In genomic region chr17:45845832-45846231, GRCm38 (mm10) we compare ENCODE assay signal across 13 mouse cellular contexts.
DNase-seq lines count a peak whose midpoint lies in the region; ATAC-seq and TF ChIP-seq lines count a peak whose summit lies in the region.
"Had no signal": no experiment of that assay in that cellular context is flagged by ENCODE, and none has a peak within 500 bp of the region (broad histone marks: within the 10 kb centered on the region; RNA-seq: fewer than 3 reads in every experiment).

No protein-coding gene starts in this region.

- no peak for DNase-seq in forebrain, postnatal 0 days
- DNase-seq in lung, adult 2 months = no peak
- no peak for DNase-seq in lung, postnatal 14 days
- DNase-seq in ES-E14 (ENCODE audit: low read depth, low spot score) = peak; percentile 39
- DNase-seq in urinary bladder, postnatal 4 days (ENCODE audit: low spot score in 2 of 2) = no peak
- DNase-seq: cerebellum, adult 9-10 months; gastrocnemius, postnatal 25 days had no signal

- H3K4me3 ChIP-seq in forebrain, postnatal 0 days (ENCODE audit: low read depth, low read length) = no peak overlapping the region
- no peak overlapping the region for H3K4me3 ChIP-seq in forebrain, embryonic 15.5 days
- H3K4me3 ChIP-seq in lung, adult 2 months (replicated peaks; ENCODE audit: extremely low read depth, low read depth, low read length) = no peak overlapping the region
- no peak overlapping the region for H3K4me3 ChIP-seq in ES-E14 (ENCODE audit: insufficient read depth in 1 of 2, low read depth in 1 of 2, low read length in 2 of 2, poor library complexity in 1 of 2, severe bottlenecking in 1 of 2)
- no peak overlapping the region for H3K4me3 ChIP-seq in small intestine, adult 2 months (ENCODE audit: low read depth, low read length)
- H3K4me3 ChIP-seq: embryonic facial prominence, embryonic 12.5 days; forebrain, embryonic 13.5 days; hindbrain, embryonic 15.5 days had no signal

- in situ Hi-C loops in ES-E14 (cut with MboI; ENCODE audit: low sequenced_read_pairs in 2 of 2, unreplicated experiment in 2 of 2) = loop anchor here in 1 of 2 experiments (5.0 kb wide), 1 partner anchor 191 kb away; no protein-coding TSS in a partner anchor

- no peaks in the 10 kb centered on the region for H3K4me1 ChIP-seq in forebrain, postnatal 0 days (ENCODE audit: insufficient read depth)
- no peaks in the 10 kb centered on the region for H3K4me1 ChIP-seq in forebrain, embryonic 15.5 days
- H3K4me1 ChIP-seq in lung, adult 2 months (ENCODE audit: control insufficient read depth, insufficient read depth, low read length) = no peaks in the 10 kb centered on the region
- H3K4me1 ChIP-seq in ES-E14 (ENCODE audit: control insufficient read depth in 2 of 2, insufficient read depth in 2 of 2, low read length in 2 of 2, poor library complexity in 1 of 2) = peaks cover 0 to 3% of the 10 kb centered on the region in 2 experiments; a peak in 1 of 4 replicates
- no peaks in the 10 kb centered on the region for H3K4me1 ChIP-seq in small intestine, adult 2 months (ENCODE audit: control insufficient read depth, insufficient read depth, insufficient read length, low read length)
- H3K4me1 ChIP-seq: embryonic facial prominence, embryonic 12.5 days; forebrain, embryonic 13.5 days; hindbrain, embryonic 15.5 days had no signal

- H3K9ac ChIP-seq in forebrain, postnatal 0 days = no peak overlapping the region
- no peak overlapping the region for H3K9ac ChIP-seq in forebrain, embryonic 15.5 days (replicated peaks)
- no peak overlapping the region for H3K9ac ChIP-seq in ES-E14 (ENCODE audit: insufficient read depth, low read depth, low read length, poor library complexity, severe bottlenecking)
- H3K9ac ChIP-seq: embryonic facial prominence, embryonic 12.5 days; forebrain, embryonic 13.5 days; hindbrain, embryonic 15.5 days had no signal

- no peak overlapping the region for H3K4me2 ChIP-seq in forebrain, postnatal 0 days (ENCODE audit: low read depth)
- no peak overlapping the region for H3K4me2 ChIP-seq in forebrain, embryonic 15.5 days (replicated peaks)
- H3K4me2 ChIP-seq: embryonic facial prominence, embryonic 12.5 days; forebrain, embryonic 13.5 days; hindbrain, embryonic 15.5 days had no signal

- H3K27ac ChIP-seq in forebrain, postnatal 0 days (ENCODE audit: low read depth, low read length) = no peak overlapping the region
- no peak overlapping the region for H3K27ac ChIP-seq in forebrain, embryonic 15.5 days (replicated peaks)
- H3K27ac ChIP-seq in ES-E14 (ENCODE audit: insufficient read depth, low read depth, low read length, poor library complexity, severe bottlenecking) = no peak overlapping the region
- no peak overlapping the region for H3K27ac ChIP-seq in small intestine, adult 2 months (ENCODE audit: insufficient read depth, low read depth, low read length)
- H3K27ac ChIP-seq: embryonic facial prominence, embryonic 12.5 days; forebrain, embryonic 13.5 days; hindbrain, embryonic 15.5 days had no signal

- ATAC-seq in forebrain, postnatal 0 days = no peak
- ATAC-seq in forebrain, embryonic 15.5 days (replicated peaks) = no peak
- ATAC-seq in erythroblast, adult 5-6 weeks (replicated peaks; ENCODE audit: low FRiP score, poor library complexity, severe bottlenecking) = no peak
- ATAC-seq: forebrain, embryonic 13.5 days had no signal

- no peaks in the 10 kb centered on the region for H3K27me3 ChIP-seq in forebrain, postnatal 0 days (ENCODE audit: insufficient read depth, low read length)
- H3K27me3 ChIP-seq in forebrain, embryonic 15.5 days = no peaks in the 10 kb centered on the region
- H3K27me3 ChIP-seq in small intestine, adult 2 months (ENCODE audit: control insufficient read depth, insufficient read depth, low read length) = no peaks in the 10 kb centered on the region
- H3K27me3 ChIP-seq: embryonic facial prominence, embryonic 12.5 days; forebrain, embryonic 13.5 days; hindbrain, embryonic 15.5 days had no signal

- no peaks in the 10 kb centered on the region for H3K36me3 ChIP-seq in forebrain, postnatal 0 days (ENCODE audit: insufficient read depth)
- no peaks in the 10 kb centered on the region for H3K36me3 ChIP-seq in forebrain, embryonic 15.5 days
- no peaks in the 10 kb centered on the region for H3K36me3 ChIP-seq in ES-E14 (ENCODE audit: control insufficient read depth, insufficient read depth, low read length, poor library complexity, severe bottlenecking)
- no peaks in the 10 kb centered on the region for H3K36me3 ChIP-seq in small intestine, adult 2 months (ENCODE audit: control insufficient read depth, insufficient read depth, low read length)
- H3K36me3 ChIP-seq: embryonic facial prominence, embryonic 12.5 days; hindbrain, embryonic 15.5 days had no signal

- TF ChIP-seq CTCF in forebrain, postnatal 0 days (IDR thresholded peaks at IDR 0.05; ENCODE audit: low read depth) = 0 out of 2 replicates have a peak, but pooled peaks have one; percentile 5
- peak; percentile 34; the same call in 1 of the 2 replicates for TF ChIP-seq CTCF in lung, adult 2 months (IDR thresholded peaks at IDR 0.05; ENCODE audit: insufficient read depth, low read length)
- peak; percentile 48; the same call in 1 of the 2 replicates for TF ChIP-seq CTCF in small intestine, adult 2 months (IDR thresholded peaks at IDR 0.05; ENCODE audit: extremely low read depth, insufficient read length, insufficient replicate concordance, low read depth, low read length)

- TF ChIP-seq POLR2A in lung, adult 2 months (IDR thresholded peaks at IDR 0.05; ENCODE audit: borderline replicate concordance, extremely low read depth, low read depth, low read length) = no peak
- no peak for TF ChIP-seq POLR2A in small intestine, adult 2 months (IDR thresholded peaks at IDR 0.05; ENCODE audit: low read depth, low read length)

- H3K9me3 ChIP-seq in forebrain, postnatal 0 days (ENCODE audit: low read length) = no peaks in the 10 kb centered on the region
- H3K9me3 ChIP-seq in forebrain, embryonic 15.5 days = no peaks in the 10 kb centered on the region
- no peaks in the 10 kb centered on the region for H3K9me3 ChIP-seq in ES-E14 (ENCODE audit: control insufficient read depth, insufficient read depth, low read depth, low read length)
- H3K9me3 ChIP-seq: hindbrain, embryonic 15.5 days had no signal

- WGBS in forebrain, postnatal 0 days = 89% methylated on average over 5 of the region's 5 CpGs
- 96% methylated on average over 5 of the region's 5 CpGs for WGBS in forebrain, embryonic 15.5 days
- 91% methylated on average over 5 of the region's 5 CpGs for WGBS in lung, adult 2 months
- 90% methylated on average over 5 of the region's 5 CpGs for WGBS in small intestine, adult 2 months

TF ChIP-seq in ES-E14, 5 proteins besides CTCF, POLR2A, EP300 and RAD21:
- peak; percentile 67; the same call in 1 of the 2 replicates for TF ChIP-seq ZC3H11A (IDR thresholded peaks at IDR 0.05; ENCODE audit: borderline replicate concordance, low read depth, low read length)
- no peak for TF ChIP-seq HCFC1 (IDR thresholded peaks at IDR 0.05; ENCODE audit: borderline replicate concordance, insufficient read depth, low read length)
